Mouse (Mus musculus) testis, adult 2 months (tissue): ENCODE results near the gene Kcnk5.

ENCODE experiments used
- CTCF ChIP-seq: fragments of 200-500 bp; IDR thresholded peaks from 2 replicates; pipeline ENCODE4 v1.5.1; 2012; ENCODE audit warnings: low read depth, mild to moderate bottlenecking, inconsistent platforms, low read length, moderate library complexity; ENCODE audit not compliant: control insufficient read depth, insufficient read depth, insufficient replicate concordance
- POLR2A ChIP-seq: fragments of 200-500 bp; IDR thresholded peaks from 2 replicates; pipeline ENCODE4 v1.6.1; 2012; ENCODE audit warnings: low read depth, mild to moderate bottlenecking, inconsistent platforms, low read length, moderate library complexity; ENCODE audit not compliant: control insufficient read depth

- TF ChIP-seq CTCF = no peak
- no peak for TF ChIP-seq POLR2A
These were observed 66.7 kb downstream of the Kcnk5 start for GRCm38 (mm10) chr14:20114951-20115350.
